ENCODE assay signal across 24 mouse cellular contexts in the genomic region with DNA sequence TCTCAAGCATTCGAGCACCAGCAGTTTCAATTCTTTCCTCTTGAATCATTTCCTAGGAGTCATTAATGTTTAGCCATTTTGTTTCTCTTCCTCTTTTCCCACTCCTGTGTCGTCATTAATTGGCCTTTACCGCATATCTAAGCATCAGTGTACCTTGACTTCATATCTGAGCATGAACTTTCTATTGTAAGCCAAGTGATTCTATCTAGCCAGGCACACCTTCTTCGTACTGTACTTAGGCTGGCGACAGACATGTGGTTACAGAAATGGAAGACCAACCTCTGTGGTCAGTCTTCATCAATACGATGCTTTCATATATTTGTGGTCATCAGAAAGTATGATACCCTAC. TPM values are rescaled to one million over a fixed set of nuclear protein-coding genes. Genes with fewer than 3 reads are reported as not detected.
DNase-seq lines count a peak whose midpoint lies in the region; ATAC-seq and TF ChIP-seq lines count a peak whose summit lies in the region.
"Had no signal": no experiment of that assay in that cellular context is flagged by ENCODE, and none has a peak within 500 bp of the region (broad histone marks: within the 10 kb centered on the region; RNA-seq: fewer than 3 reads in every experiment).

No protein-coding gene starts in this region.

- POLR2A ChIA-PET in Patski (lab: Charles Lee), result no interaction called here

- TF ChIP-seq CTCF in Patski (IDR thresholded peaks at IDR 0.05), result no peak
- no peak for TF ChIP-seq CTCF in gastrocnemius, adult 2 months (IDR thresholded peaks at IDR 0.05)

- H3K27me3 ChIP-seq in Patski, result no peaks in the 10 kb centered on the region
- H3K27me3 ChIP-seq: forebrain, embryonic 13.5 days; heart, embryonic 12.5 days; heart, embryonic 15.5 days; hindbrain, embryonic 12.5 days; hindbrain, embryonic 15.5 days had no signal

- intact Hi-C loops in gastrocnemius, adult 2 months (cut with DNase I), result no loop called here

- in situ Hi-C loops in Patski (cut with MboI; ENCODE audit: low pct_unique_long_range_greater_than_20kb), result no loop called here

- DNase-seq in kidney, adult 9 months, result peak; percentile 26
- no peak for DNase-seq in kidney, postnatal 10 days
- no peak for DNase-seq in Patski (ENCODE audit: low read depth, low spot score)
- no peak for DNase-seq in gastrocnemius, adult 2 months
- no peak for DNase-seq in heart, postnatal 4 days
- DNase-seq: adrenal gland, postnatal 10 days; adrenal gland, postnatal 36 days; cerebellum, adult 18-20 months; cerebellum, adult 9-10 months; cerebellum, postnatal 14 days; gastrocnemius, postnatal 25 days; heart, adult 18-20 months; heart, postnatal 10 days; heart, postnatal 36 days had no signal

- no peak overlapping the region for H3K4me3 ChIP-seq in gastrocnemius, adult 2 months
- H3K4me3 ChIP-seq: forebrain, embryonic 10.5 days; forebrain, embryonic 13.5 days; heart, embryonic 12.5 days; heart, embryonic 15.5 days; hindbrain, embryonic 12.5 days; hindbrain, embryonic 15.5 days had no signal

- ATAC-seq in Patski, result peak; percentile 79
- ATAC-seq in megakaryocyte progenitor cell, adult 5-6 weeks (replicated peaks; ENCODE audit: poor library complexity), result 0 out of 2 replicates have a peak, but pooled peaks have one; percentile 34
- ATAC-seq: CD4-positive, CD25-positive, alpha-beta regulatory T cell, adult 4 months; forebrain, embryonic 13.5 days; forebrain, embryonic 16.5 days had no signal

- CTCF ChIA-PET in Patski (lab: Charles Lee), result interaction anchor here (0.9 to 1.6 kb wide), 3 partner anchors 19 to 49 kb away, joined by 3 to 4 read pairs (median 4); no protein-coding TSS in a partner anchor

- H3K27ac ChIP-seq in gastrocnemius, adult 2 months, result no peak overlapping the region
- H3K27ac ChIP-seq: forebrain, embryonic 10.5 days; forebrain, embryonic 13.5 days; heart, embryonic 15.5 days; hindbrain, embryonic 12.5 days; hindbrain, embryonic 15.5 days had no signal

RNA-seq across cellular contexts. Expression of gene Dclk3, which starts 33.8 kb away (rescaled TPM):
- polyA plus RNA-seq in Patski (2021), result 48.7 TPM
- total RNA-seq in megakaryocyte progenitor cell, adult 5-6 weeks (2015), result not detected in 2 replicates
- total RNA-seq in megakaryocyte progenitor cell, adult 5-6 weeks (2017), result not detected in 2 replicates
- total RNA-seq in gastrocnemius, adult 2 months (2021), result under 1 TPM; 0.41 to 0.50 TPM
- under 1 TPM; 0.86 TPM for total RNA-seq in heart, postnatal 4 days (2021)
- polyA plus RNA-seq: C2C12; CD4-positive, CD25-positive, alpha-beta regulatory T cell, adult 4 months had no signal
